Mouse (Mus musculus) ES-E14 (cell line): ENCODE data around the gene Fam19a1. TPM values are rescaled to one million over a fixed set of nuclear protein-coding genes. Genes with fewer than 3 reads are reported as not detected.
"Not testable (repeated sequence)": the region's sequence is repeated elsewhere in the genome, so short reads cannot be mapped to it uniquely, and the experiment has no call there.

Source experiments
- DNase-seq: peaks from one replicate; pipeline ENCODE4 v3.0.0-alpha.2; 2013; ENCODE audit warnings: low read depth, low spot score
- H3K27ac ChIP-seq: 2 replicates; pipeline ENCODE4 v1.5.1; 2012; ENCODE audit warnings: low read depth, mild to moderate bottlenecking, low read length, moderate library complexity, mixed read lengths; ENCODE audit not compliant: poor library complexity, insufficient read depth, severe bottlenecking
- H3K36me3 ChIP-seq: 2 replicates; pipeline ENCODE4 v1.6.1; 2012; ENCODE audit warnings: mild to moderate bottlenecking, low read length, moderate library complexity, mixed read lengths; ENCODE audit not compliant: control insufficient read depth, poor library complexity, insufficient read depth, severe bottlenecking
- H3K4me1 ChIP-seq, 2 experiments: fragments of 150-350 bp in 1 of 2; sonication (generic) in 1 of 2; 2 replicates each; pipeline ENCODE4 v1.6.1; 2012; ENCODE audit warnings: low read length in 2 of 2, mild to moderate bottlenecking in 1 of 2, mixed read lengths in 1 of 2; ENCODE audit not compliant: control insufficient read depth in 2 of 2, insufficient read depth in 2 of 2, poor library complexity in 1 of 2
- H3K4me3 ChIP-seq, 2 experiments: fragments of 150-350 bp in 1 of 2; sonication (generic) in 1 of 2; 2 replicates each; pipeline ENCODE4 v1.5.1; 2012; ENCODE audit warnings: low read length in 2 of 2, low read depth in 1 of 2, mild to moderate bottlenecking in 1 of 2, mixed read lengths in 1 of 2; ENCODE audit not compliant: insufficient read depth in 1 of 2, poor library complexity in 1 of 2, severe bottlenecking in 1 of 2
- H3K9ac ChIP-seq: 2 replicates; pipeline ENCODE4 v1.6.1; 2012; ENCODE audit warnings: low read depth, mild to moderate bottlenecking, low read length, mixed read lengths; ENCODE audit not compliant: poor library complexity, insufficient read depth, severe bottlenecking
- H3K9me3 ChIP-seq: fragments of 150-350 bp; sonication (generic); 2 replicates; pipeline ENCODE4 v1.6.1; 2012; ENCODE audit warnings: low read depth, mild to moderate bottlenecking, low read length; ENCODE audit not compliant: control insufficient read depth, insufficient read depth
- CHD2 ChIP-seq: IDR thresholded peaks from 2 replicates; pipeline ENCODE4 v1.6.1; 2014; ENCODE audit warnings: mild to moderate bottlenecking, low read depth, low read length, inconsistent platforms
- HCFC1 ChIP-seq: IDR thresholded peaks from 2 replicates; pipeline ENCODE4 v1.6.1; 2012; ENCODE audit warnings: low read length, inconsistent platforms, borderline replicate concordance; ENCODE audit not compliant: insufficient read depth
- MAFK ChIP-seq: IDR thresholded peaks from 2 replicates; pipeline ENCODE4 v1.6.1; 2014; ENCODE audit warnings: mild to moderate bottlenecking, low read depth, low read length, inconsistent platforms; ENCODE audit not compliant: insufficient read depth
- ZC3H11A ChIP-seq: IDR thresholded peaks from 2 replicates; pipeline ENCODE4 v1.6.1; 2012; ENCODE audit warnings: low read depth, mild to moderate bottlenecking, inconsistent platforms, low read length, borderline replicate concordance
- ZNF384 ChIP-seq: IDR thresholded peaks from 2 replicates; pipeline ENCODE4 v1.6.1; 2012; ENCODE audit warnings: low read depth, low read length, inconsistent platforms
- in situ Hi-C, 2 experiments: fragments of 600-800 bp; cut with MboI; formaldehyde crosslinking; loops; one replicate each; pipeline ENCODE4 v1.15.1; 2025; ENCODE audit warnings: low sequenced_read_pairs in 2 of 2, inconsistent platforms in 1 of 2; ENCODE audit not compliant: unreplicated experiment in 2 of 2
- total RNA-seq: library from RNA; depleted of rRNA; stranded (reverse); fragments of 300-350 nt; gene quantifications from 2 replicates; pipeline ENCODE4 v1.2.3, GENCODE M21; 2012

The Fam19a1 gene
- total RNA-seq, 1 experiment, result not detected

- Histone ChIP-seq H3K4me3 (no peak overlapping the region), H3K9ac (no peak overlapping the region), H3K27ac (no peak overlapping the region), H3K9me3 (no peaks in the 10 kb centered on the region), H3K36me3 (no peaks in the 10 kb centered on the region), H3K4me1 (no peaks in the 10 kb centered on the region)
- in situ Hi-C loops, result no loop called here
- DNase-seq, result no peak
- TF ChIP-seq ZNF384 (no peak), MAFK (no peak), CHD2 (no peak), HCFC1 (no peak), ZC3H11A (no peak)
Measured at GRCm38 (mm10) chr6:96178530-96178929, 65.6 kb downstream of the Fam19a1 start.

- no peak overlapping the region for H3K4me3 ChIP-seq
- TF ChIP-seq ZNF384 (no peak), ZC3H11A (no peak), CHD2 (no peak), MAFK (no peak), HCFC1 (no peak)
- H3K36me3 ChIP-seq, result no peaks in the 10 kb centered on the region
- no peak overlapping the region for H3K27ac ChIP-seq
- H3K4me1 ChIP-seq, result no peaks in the 10 kb centered on the region
- H3K9me3 ChIP-seq, result no peaks in the 10 kb centered on the region
- no peak for DNase-seq
- no peak overlapping the region for H3K9ac ChIP-seq
- in situ Hi-C loops, result no loop called here
Measured at GRCm38 (mm10) chr6:96183392-96183791, 70.4 kb downstream of the Fam19a1 start.

- Histone ChIP-seq H3K4me3 (no peak overlapping the region), H3K27ac (no peak overlapping the region), H3K9ac (no peak overlapping the region), H3K9me3 (no peaks in the 10 kb centered on the region), H3K4me1 (no peaks in the 10 kb centered on the region), H3K36me3 (no peaks in the 10 kb centered on the region)
- in situ Hi-C loops, result no loop called here
- DNase-seq, result no peak
- TF ChIP-seq MAFK (no peak), CHD2 (no peak), ZC3H11A (no peak), ZNF384 (no peak)
Measured at GRCm38 (mm10) chr6:96186517-96186916, 73.6 kb downstream of the Fam19a1 start.

- H3K4me3 ChIP-seq, H3K9me3 ChIP-seq, H3K4me1 ChIP-seq, H3K9ac ChIP-seq, H3K36me3 ChIP-seq, DNase-seq, H3K27ac ChIP-seq, in situ Hi-C loops: not testable (repeated sequence)
Measured at GRCm38 (mm10) chr6:96198991-96199390, 86.0 kb downstream of the Fam19a1 start.

GRCm38 (mm10) chr6:96205395-96205794, 92.4 kb downstream of the Fam19a1 start:
- TF ChIP-seq CHD2, result no peak
- no peak for TF ChIP-seq MAFK
- no peak for TF ChIP-seq ZNF384
- no peak for TF ChIP-seq HCFC1
- no peak for TF ChIP-seq ZC3H11A
- Histone ChIP-seq H3K27ac (no peak overlapping the region), H3K9ac (no peak overlapping the region), H3K4me1 (no peaks in the 10 kb centered on the region), H3K4me3 (no peak overlapping the region), H3K9me3 (no peaks in the 10 kb centered on the region), H3K36me3 (no peaks in the 10 kb centered on the region)
- in situ Hi-C loops, result no loop called here
- DNase-seq, result no peak
